Mouse (Mus musculus) midbrain, postnatal 0 days (tissue): ENCODE measurements around the gene Coasy. TPM values are rescaled to one million over a fixed set of nuclear protein-coding genes. Genes with fewer than 3 reads are reported as not detected.

Source experiments
- ATAC-seq: fragments of 200-750 bp; cut with Nextera tagmentation; 2 replicates; pipeline ENCODE4 v1.8.0; 2017; ENCODE audit warnings: moderate number of reproducible peaks, mild to moderate bottlenecking, moderate TSS enrichment, moderate library complexity; ENCODE audit not compliant: low FRiP score
- DNase-seq: peaks from one replicate; pipeline ENCODE4 v3.0.0-alpha.2; 2015; ENCODE audit warnings: low spot score
- H3K27ac ChIP-seq: fragments of 300-500 bp; sonication (generic); 2 replicates; pipeline ENCODE4 v1.5.1; 2014; ENCODE audit warnings: low read depth, mild to moderate bottlenecking, low read length, mixed read lengths
- H3K27me3 ChIP-seq: fragments of 300-500 bp; sonication (generic); 2 replicates; pipeline ENCODE4 v1.6.1; 2014; ENCODE audit warnings: low read length, control low read depth, mixed read lengths; ENCODE audit not compliant: insufficient read depth
- H3K36me3 ChIP-seq: fragments of 300-500 bp; sonication (generic); 2 replicates; pipeline ENCODE4 v1.6.1; 2014; ENCODE audit warnings: low read length, control low read depth, mixed read lengths; ENCODE audit not compliant: insufficient read depth
- H3K4me1 ChIP-seq: fragments of 300-500 bp; sonication (generic); 2 replicates; pipeline ENCODE4 v1.6.1; 2014; ENCODE audit warnings: mild to moderate bottlenecking, control low read depth, antibody characterized with exemption, low read length, mixed read lengths; ENCODE audit not compliant: insufficient read depth
- H3K4me2 ChIP-seq: fragments of 300-500 bp; sonication (generic); 2 replicates; pipeline ENCODE4 v1.6.1; 2014; ENCODE audit warnings: low read depth, mild to moderate bottlenecking, low read length, mixed read lengths; ENCODE audit not compliant: poor library complexity, severe bottlenecking
- H3K4me3 ChIP-seq: fragments of 300-500 bp; sonication (generic); 2 replicates; pipeline ENCODE4 v1.5.1; 2014; ENCODE audit warnings: low read depth, mild to moderate bottlenecking, low read length, moderate library complexity
- H3K9ac ChIP-seq: fragments of 300-500 bp; sonication (generic); replicated peaks from 2 replicates; pipeline ENCODE4 v1.6.1; 2014; ENCODE audit warnings: mild to moderate bottlenecking, low read length, moderate library complexity, mixed read lengths; ENCODE audit not compliant: poor library complexity, severe bottlenecking
- H3K9me3 ChIP-seq: fragments of 300-500 bp; sonication (generic); 2 replicates; pipeline ENCODE4 v1.6.1; 2016; ENCODE audit warnings: low read length, control low read depth
- CTCF ChIP-seq: IDR thresholded peaks from 2 replicates; pipeline ENCODE4 v1.5.1; 2016; ENCODE audit warnings: antibody characterized with exemption, mild to moderate bottlenecking
- WGBS: fragments of 180-500 bp; shearing (Covaris S2); extraction: QIAGEN DNeasy Blood & Tissue Kit; methylation state at CpG from one replicate; pipeline ENCODE4 v1.1.7; 2014; 5-methylcytosine and 5-hydroxymethylcytosine counted together
- polyA plus RNA-seq: library from polyadenylated mRNA; unstranded; fragments of >200 nt; fragmentation: Nextera tagmentation; extraction: Ambion mirVana; gene quantifications from 2 replicates; pipeline ENCODE4 v1.2.1, GENCODE M21; 2015
- total RNA-seq: library from RNA; depleted of rRNA; stranded (reverse); fragments of >200 nt; gene quantifications from 2 replicates; pipeline ENCODE4 v1.2.3, GENCODE M21; 2014

Coasy gene
- total and polyA plus RNA-seq, 2 experiments from 2014 or later, result 31.5 to 48.7 TPM

- TF ChIP-seq CTCF, result no peak
- DNase-seq (no peak), ATAC-seq (no peak)
- no peak overlapping the region for H3K27ac ChIP-seq
- H3K36me3 ChIP-seq, result peaks cover 92% of the 10 kb centered on the region
- H3K4me2 ChIP-seq, result no peak overlapping the region
- 92% methylated on average over 10 of the region's 10 CpGs for WGBS
- H3K27me3 ChIP-seq, result no peaks in the 10 kb centered on the region
- no peaks in the 10 kb centered on the region for H3K9me3 ChIP-seq
- no peak overlapping the region for H3K4me3 ChIP-seq
- H3K4me1 ChIP-seq, result no peaks in the 10 kb centered on the region
- no peak overlapping the region for H3K9ac ChIP-seq
These were observed 29.5 kb upstream of the Coasy start for GRCm38 (mm10) chr11:101052751-101053473.

GRCm38 (mm10) chr11:101053974-101054373 lies 28.4 kb upstream of the Coasy start:
- DNase-seq (no peak), ATAC-seq (no peak)
- Histone ChIP-seq H3K4me2 (no peak overlapping the region), H3K4me1 (no peaks in the 10 kb centered on the region), H3K27ac (no peak overlapping the region), H3K9ac (no peak overlapping the region), H3K4me3 (no peak overlapping the region), H3K27me3 (no peaks in the 10 kb centered on the region), H3K36me3 (peaks cover 94% of the 10 kb centered on the region), H3K9me3 (no peaks in the 10 kb centered on the region)
- 100% methylated on average over 1 of the region's 1 CpGs for WGBS
- peak; percentile 60 for TF ChIP-seq CTCF

GRCm38 (mm10) chr11:101055418-101055817 lies 26.9 kb upstream of the Coasy start:
- no peak overlapping the region for H3K4me2 ChIP-seq
- H3K4me1 ChIP-seq, result no peaks in the 10 kb centered on the region
- H3K9ac ChIP-seq, result no peak overlapping the region
- TF ChIP-seq CTCF, result no peak
- WGBS, result 80% methylated on average over 14 of the region's 14 CpGs
- H3K36me3 ChIP-seq, result peaks cover 91% of the 10 kb centered on the region
- H3K27me3 ChIP-seq, result no peaks in the 10 kb centered on the region
- no peak for ATAC-seq
- H3K27ac ChIP-seq, result no peak overlapping the region
- H3K4me3 ChIP-seq, result no peak overlapping the region
- no peaks in the 10 kb centered on the region for H3K9me3 ChIP-seq
- no peak for DNase-seq

GRCm38 (mm10) chr11:101056885-101057284 lies 25.5 kb upstream of the Coasy start:
- H3K9me3 ChIP-seq, result no peaks in the 10 kb centered on the region
- peaks cover 85% of the 10 kb centered on the region for H3K36me3 ChIP-seq
- H3K4me1 ChIP-seq, result no peaks in the 10 kb centered on the region
- no peaks in the 10 kb centered on the region for H3K27me3 ChIP-seq
- H3K27ac ChIP-seq, result no peak overlapping the region
- WGBS, result 57% methylated on average over 8 of the region's 8 CpGs
- H3K9ac ChIP-seq, result no peak overlapping the region
- no peak for TF ChIP-seq CTCF
- DNase-seq (no peak), ATAC-seq (no peak)
- no peak overlapping the region for H3K4me2 ChIP-seq
- no peak overlapping the region for H3K4me3 ChIP-seq

- DNase-seq, result peak; percentile 82
- Histone ChIP-seq H3K4me1 (no peaks in the 10 kb centered on the region), H3K27ac (no peak overlapping the region), H3K4me3 (no peak overlapping the region), H3K36me3 (peaks cover 85% of the 10 kb centered on the region), H3K9ac (no peak overlapping the region), H3K9me3 (no peaks in the 10 kb centered on the region), H3K27me3 (no peaks in the 10 kb centered on the region), H3K4me2 (no peak overlapping the region)
- TF ChIP-seq CTCF, result peak; percentile 82
- no peak for ATAC-seq
- WGBS, result 35% methylated on average over 5 of the region's 5 CpGs
These were observed 24.5 kb upstream of the Coasy start for GRCm38 (mm10) chr11:101057860-101058259.

- 84% methylated on average over 5 of the region's 5 CpGs for WGBS
- no peak for DNase-seq
- no peak for TF ChIP-seq CTCF
These were observed 23.6 kb upstream of the Coasy start for GRCm38 (mm10) chr11:101058726-101059125.

More at GRCm38 (mm10) chr11:101058726-101059125, 23.6 kb upstream of the Coasy start:
- no peaks in the 10 kb centered on the region for H3K9me3 ChIP-seq
- H3K4me1 ChIP-seq, result no peaks in the 10 kb centered on the region
- no peak for ATAC-seq
- H3K9ac ChIP-seq, result no peak overlapping the region
- H3K36me3 ChIP-seq, result peaks cover 85% of the 10 kb centered on the region
- H3K4me3 ChIP-seq, result no peak overlapping the region
- no peaks in the 10 kb centered on the region for H3K27me3 ChIP-seq
- H3K27ac ChIP-seq, result no peak overlapping the region
- H3K4me2 ChIP-seq, result no peak overlapping the region
